Mouse (Mus musculus) intestine, postnatal 0 days (tissue): Measurements from ENCODE around the gene Phospho2. TPM values are rescaled to one million over a fixed set of nuclear protein-coding genes. Genes with fewer than 3 reads are reported as not detected.

Source experiments
- ATAC-seq: fragments of 200-750 bp; cut with Nextera tagmentation; 2 replicates; pipeline ENCODE4 v1.8.0; 2017; ENCODE audit warnings: mild to moderate bottlenecking, moderate TSS enrichment, moderate library complexity
- H3K27ac ChIP-seq: fragments of 300-500 bp; sonication (generic); 2 replicates; pipeline ENCODE4 v1.5.1; 2014; ENCODE audit warnings: mild to moderate bottlenecking, low read depth, low read length, moderate library complexity
- H3K27me3 ChIP-seq: fragments of 300-500 bp; sonication (generic); replicated peaks from 2 replicates; pipeline ENCODE4 v1.6.1; 2014; ENCODE audit warnings: low read length, mixed read lengths; ENCODE audit not compliant: control insufficient read depth, insufficient read depth
- H3K36me3 ChIP-seq: fragments of 300-500 bp; sonication (generic); 2 replicates; pipeline ENCODE4 v1.6.1; 2014; ENCODE audit warnings: mild to moderate bottlenecking, moderate library complexity; ENCODE audit not compliant: control insufficient read depth, insufficient read depth
- H3K4me1 ChIP-seq: fragments of 300-500 bp; sonication (generic); replicated peaks from 2 replicates; pipeline ENCODE4 v1.6.1; 2014; ENCODE audit warnings: antibody characterized with exemption, low read length, mixed read lengths; ENCODE audit not compliant: control insufficient read depth, insufficient read depth
- H3K4me2 ChIP-seq: fragments of 300-500 bp; sonication (generic); replicated peaks from 2 replicates; pipeline ENCODE4 v1.6.1; 2014; ENCODE audit warnings: low read depth, mild to moderate bottlenecking, moderate library complexity
- H3K4me3 ChIP-seq: fragments of 300-500 bp; sonication (generic); 2 replicates; pipeline ENCODE4 v1.5.1; 2014; ENCODE audit warnings: low read depth, low read length
- H3K9ac ChIP-seq: fragments of 300-500 bp; sonication (generic); 2 replicates; pipeline ENCODE4 v1.6.1; 2014; ENCODE audit warnings: mild to moderate bottlenecking, low read depth, low read length
- H3K9me3 ChIP-seq: fragments of 300-500 bp; sonication (generic); 2 replicates; pipeline ENCODE4 v1.6.1; 2016; ENCODE audit warnings: mixed run types; ENCODE audit not compliant: control insufficient read depth
- CTCF ChIP-seq: sonication (generic); IDR thresholded peaks from 2 replicates; pipeline ENCODE4 v1.5.1; 2016; ENCODE audit warnings: low read depth, mild to moderate bottlenecking, control low read depth, antibody characterized with exemption, moderate library complexity
- WGBS: fragments of 180-500 bp; shearing (Covaris S2); extraction: QIAGEN DNeasy Blood & Tissue Kit; methylation state at CpG from one replicate; pipeline ENCODE4 v1.1.7; 2014; 5-methylcytosine and 5-hydroxymethylcytosine counted together
- polyA plus RNA-seq: library from polyadenylated mRNA; unstranded; fragments of >200 nt; fragmentation: Nextera tagmentation; extraction: Ambion mirVana; gene quantifications from 2 replicates; pipeline ENCODE4 v1.2.1, GENCODE M21; 2015

Gene Phospho2
- polyA plus RNA-seq, 1 experiment from 2014 or later = 26.0 TPM

DNA sequence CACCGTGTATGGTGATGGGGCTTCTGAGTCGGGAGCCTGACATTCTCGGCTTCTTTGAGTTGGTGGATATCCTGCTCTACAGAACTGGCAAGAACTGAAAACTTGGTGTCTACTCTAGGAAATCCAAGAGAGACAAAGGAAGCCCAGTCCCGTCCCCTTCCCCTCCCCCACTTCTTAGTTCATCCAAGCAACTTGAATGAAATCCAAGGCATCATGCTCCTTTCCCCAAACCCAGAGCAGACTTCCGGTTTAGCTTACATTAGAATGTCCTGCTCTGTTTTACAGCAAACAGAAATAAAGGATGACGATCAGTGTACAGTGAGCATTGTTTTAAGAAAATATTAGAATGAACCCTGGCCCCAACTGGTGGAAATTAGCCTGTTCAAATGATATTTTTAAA lies 59.8 kb downstream of the Phospho2 start:
- Histone ChIP-seq H3K27ac (no peak overlapping the region), H3K9me3 (no peaks in the 10 kb centered on the region), H3K9ac (no peak overlapping the region), H3K4me3 (no peak overlapping the region), H3K36me3 (no peaks in the 10 kb centered on the region), H3K27me3 (no peaks in the 10 kb centered on the region), H3K4me2 (no peak overlapping the region), H3K4me1 (no peaks in the 10 kb centered on the region)
- no peak for TF ChIP-seq CTCF
- 67% methylated on average over 6 of the region's 6 CpGs for WGBS
- ATAC-seq = no peak

Other genes starting within 250 kb of the Phospho2 start
- 1.6 TPM in 2 replicates for gene Lrp2, start 203.6 kb upstream of the Phospho2 start, polyA plus RNA-seq
- 5.0 and 6.1 TPM in 2 replicates for gene Bbs5, start 142.5 kb upstream of the Phospho2 start, polyA plus RNA-seq
- 0.07 TPM in 1 of 2 replicates, not detected in the other for gene Klhl41, start 119.5 kb upstream of the Phospho2 start, polyA plus RNA-seq
- 3.7 and 3.8 TPM in 2 replicates for gene Fastkd1, start 76.1 kb upstream of the Phospho2 start, polyA plus RNA-seq
- gene Ppig, start 67.1 kb upstream of the Phospho2 start, polyA plus RNA-seq = 104 and 116 TPM in 2 replicates
- 0.50 and 0.75 TPM in 2 replicates for gene Ccdc173, start within 50 bp of the Phospho2 start, polyA plus RNA-seq
- gene Klhl23, start 32.3 kb downstream of the Phospho2 start, polyA plus RNA-seq = 17.3 and 21.3 TPM in 2 replicates
- gene Ssb, start 71.9 kb downstream of the Phospho2 start, polyA plus RNA-seq = 189 and 192 TPM in 2 replicates
- gene Mettl5, start 96.0 kb downstream of the Phospho2 start, polyA plus RNA-seq = 24.6 and 26.9 TPM in 2 replicates
- gene Ubr3, start 107.6 kb downstream of the Phospho2 start, polyA plus RNA-seq = 9.6 and 10.8 TPM in 2 replicates
- not detected in 2 replicates for gene Myo3b, start 249.5 kb downstream of the Phospho2 start, polyA plus RNA-seq